22 mouse cellular contexts compared by ENCODE assay signal in the genomic region with DNA sequence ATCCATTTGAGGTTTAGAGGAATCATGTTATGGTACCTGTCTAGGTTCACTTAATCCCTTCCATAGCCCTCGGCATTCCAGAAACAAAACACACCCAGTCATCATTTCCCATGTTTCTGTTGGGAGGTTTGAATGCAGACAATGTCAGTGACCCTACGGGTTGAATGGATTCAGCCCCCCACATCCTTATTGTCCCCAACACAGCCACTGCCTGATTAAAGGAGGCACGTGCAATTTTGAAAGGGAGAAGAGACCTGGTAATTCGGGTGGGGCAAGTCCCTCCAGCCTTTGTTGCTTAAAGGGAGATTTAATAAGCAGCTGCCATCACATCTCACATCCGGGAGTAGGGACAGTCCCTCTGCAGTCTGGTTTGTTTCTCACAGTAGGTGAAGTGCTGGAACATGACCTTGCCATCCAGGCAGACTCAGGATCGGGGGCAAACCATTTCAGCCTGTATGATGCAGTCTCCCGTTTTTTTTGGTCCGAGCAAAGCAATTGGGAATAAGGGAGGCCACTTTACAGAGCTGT. TPM values are rescaled to one million over a fixed set of nuclear protein-coding genes. Genes with fewer than 3 reads are reported as not detected.
DNase-seq lines count a peak whose midpoint lies in the region; ATAC-seq and TF ChIP-seq lines count a peak whose summit lies in the region.
"Had no signal": no experiment of that assay in that cellular context is flagged by ENCODE, and none has a peak within 500 bp of the region (broad histone marks: within the 10 kb centered on the region; RNA-seq: fewer than 3 reads in every experiment).

No protein-coding gene starts in this region.

- H3K4me1 ChIP-seq in forebrain, embryonic 14.5 days (ENCODE audit: control insufficient read depth, insufficient read depth, low read length), result peaks cover 4% of the 10 kb centered on the region
- peaks cover 2% of the 10 kb centered on the region; the same call in 1 of the 2 replicates for H3K4me1 ChIP-seq in forebrain, postnatal 0 days (ENCODE audit: insufficient read depth)
- peaks cover 5 to 32% of the 10 kb centered on the region in 2 experiments for H3K4me1 ChIP-seq in CH12.LX (ENCODE audit: control insufficient read depth in 1 of 2, insufficient read depth in 2 of 2)
- H3K4me1 ChIP-seq: hindbrain, embryonic 12.5 days had no signal

- H3K4me2 ChIP-seq in forebrain, embryonic 14.5 days (ENCODE audit: low read length), result no peak overlapping the region
- H3K4me2 ChIP-seq in forebrain, postnatal 0 days (ENCODE audit: low read depth), result no peak overlapping the region
- peak overlapping the region; percentile 41 for H3K4me2 ChIP-seq in CH12.LX (ENCODE audit: insufficient read depth, low read depth, poor library complexity, severe bottlenecking)
- H3K4me2 ChIP-seq: embryonic facial prominence, embryonic 15.5 days; forebrain, embryonic 15.5 days; hindbrain, embryonic 12.5 days had no signal

- in situ Hi-C loops in CH12.LX (cut with MboI; ENCODE audit: low pct_ligation_motif_present, low pct_unique_long_range_greater_than_20kb, low sequenced_read_pairs), result no loop called here

- no peak for TF ChIP-seq RAD21 in CH12.LX (IDR thresholded peaks at IDR 0.05; ENCODE audit: low read depth, low read length)

- 0 out of 2 replicates have a peak overlapping the region, but pooled peaks have one; percentile 1 for H3K27ac ChIP-seq in forebrain, embryonic 14.5 days (ENCODE audit: low read depth, low read length)
- no peak overlapping the region for H3K27ac ChIP-seq in forebrain, postnatal 0 days (ENCODE audit: low read depth, low read length)
- no peak overlapping the region for H3K27ac ChIP-seq in CH12.LX (ENCODE audit: insufficient read depth, low read depth)
- H3K27ac ChIP-seq: embryonic facial prominence, embryonic 15.5 days; forebrain, embryonic 10.5 days; forebrain, embryonic 15.5 days; heart, embryonic 10.5 days; hindbrain, embryonic 12.5 days had no signal

- no peak overlapping the region for H3K4me3 ChIP-seq in forebrain, embryonic 14.5 days (ENCODE audit: low read depth, low read length)
- no peak overlapping the region for H3K4me3 ChIP-seq in forebrain, postnatal 0 days (ENCODE audit: low read depth, low read length)
- no peak overlapping the region for H3K4me3 ChIP-seq in CH12.LX (replicated peaks in 1 of 3; ENCODE audit: low read depth in 2 of 3, low read length in 2 of 3, poor library complexity in 1 of 3)
- H3K4me3 ChIP-seq: embryonic facial prominence, embryonic 15.5 days; erythroblast, embryonic 14.5 days; forebrain, embryonic 10.5 days; forebrain, embryonic 15.5 days; heart, embryonic 10.5 days; hindbrain, embryonic 12.5 days had no signal

- no peak for TF ChIP-seq CTCF in forebrain, postnatal 0 days (IDR thresholded peaks at IDR 0.05; ENCODE audit: low read depth)
- no peak for TF ChIP-seq CTCF in CH12.LX (conservative IDR thresholded peaks at IDR 0.05 in 1 of 2, IDR thresholded peaks at IDR 0.05 in 1 of 2; ENCODE audit: low read depth in 2 of 2, low read length in 2 of 2)

- ATAC-seq in forebrain, embryonic 14.5 days, result no peak
- no peak for ATAC-seq in forebrain, postnatal 0 days
- ATAC-seq in inflammation-experienced regulatory T-cells, adult 6 months, result peak; percentile 96
- ATAC-seq: forebrain, embryonic 15.5 days had no signal

- no peak overlapping the region for H3K9ac ChIP-seq in forebrain, embryonic 14.5 days (ENCODE audit: low read length)
- H3K9ac ChIP-seq in forebrain, postnatal 0 days, result no peak overlapping the region
- no peak overlapping the region for H3K9ac ChIP-seq in CH12.LX (ENCODE audit: insufficient read depth, low read depth)
- H3K9ac ChIP-seq: embryonic facial prominence, embryonic 15.5 days; forebrain, embryonic 15.5 days; hindbrain, embryonic 12.5 days had no signal

- TF ChIP-seq POLR2A in CH12.LX (IDR thresholded peaks at IDR 0.05; ENCODE audit: low read depth, low read length), result no peak

- no peaks in the 10 kb centered on the region for H3K79me2 ChIP-seq in CH12.LX (replicated peaks; ENCODE audit: control insufficient read depth, extremely low read depth, insufficient read depth, poor library complexity, severe bottlenecking)

- peaks cover 2% of the 10 kb centered on the region; the same call in 1 of the 2 replicates for H3K9me3 ChIP-seq in forebrain, embryonic 14.5 days (replicated peaks; ENCODE audit: control insufficient read depth, low read length)
- H3K9me3 ChIP-seq in forebrain, postnatal 0 days (ENCODE audit: low read length), result no peaks in the 10 kb centered on the region
- no peaks in the 10 kb centered on the region for H3K9me3 ChIP-seq in CH12.LX (replicated peaks; ENCODE audit: low read length)
- H3K9me3 ChIP-seq: embryonic facial prominence, embryonic 15.5 days; forebrain, embryonic 10.5 days; forebrain, embryonic 15.5 days; heart, embryonic 10.5 days had no signal

- TF ChIP-seq EP300 in CH12.LX (IDR thresholded peaks at IDR 0.05; ENCODE audit: low read length), result no peak

- WGBS in forebrain, embryonic 14.5 days, result 59% methylated on average over 8 of the region's 8 CpGs
- WGBS in forebrain, postnatal 0 days, result 52% methylated on average over 8 of the region's 8 CpGs

- no peaks in the 10 kb centered on the region for H3K36me3 ChIP-seq in forebrain, embryonic 14.5 days (ENCODE audit: control insufficient read depth, insufficient read depth, low read length)
- H3K36me3 ChIP-seq in forebrain, postnatal 0 days (ENCODE audit: insufficient read depth), result no peaks in the 10 kb centered on the region
- H3K36me3 ChIP-seq in CH12.LX (replicated peaks in 1 of 2; ENCODE audit: control insufficient read depth in 1 of 2, insufficient read depth in 1 of 2, low read length in 1 of 2), result no peaks in the 10 kb centered on the region
- H3K36me3 ChIP-seq: embryonic facial prominence, embryonic 15.5 days; forebrain, embryonic 10.5 days; forebrain, embryonic 15.5 days; heart, embryonic 10.5 days; hindbrain, embryonic 12.5 days had no signal

- dilution Hi-C loops in CH12.LX (cut with MboI; ENCODE audit: extremely low pct_ligation_motif_present, extremely low pct_unique_long_range_greater_than_20kb, low sequenced_read_pairs), result no loop called here

- no peak for DNase-seq in forebrain, embryonic 14.5 days (ENCODE audit: low spot score)
- DNase-seq in forebrain, postnatal 0 days, result no peak
- peak; percentile 58 for DNase-seq in A20 (ENCODE audit: low read depth, low spot score)
- peak; percentile 65 for DNase-seq in CH12.LX (ENCODE audit: extremely low read depth)
- DNase-seq in urinary bladder, postnatal 10 days (ENCODE audit: low spot score), result no peak
- DNase-seq in adrenal gland, postnatal 4 days (ENCODE audit: low spot score in 2 of 2), result no peak
- DNase-seq in lung, postnatal 25 days (ENCODE audit: low spot score), result no peak
- DNase-seq: cerebellum, adult 2 months; cerebellum, postnatal 10 days; gastrocnemius, postnatal 10 days; heart, adult 18-20 months; heart, postnatal 10 days; heart, postnatal 4 days had no signal

- no peaks in the 10 kb centered on the region for H3K27me3 ChIP-seq in forebrain, embryonic 14.5 days (replicated peaks; ENCODE audit: control insufficient read depth, insufficient read depth, low read length)
- no peaks in the 10 kb centered on the region for H3K27me3 ChIP-seq in forebrain, postnatal 0 days (ENCODE audit: insufficient read depth, low read length)
- peaks cover 2% of the 10 kb centered on the region for H3K27me3 ChIP-seq in CH12.LX (replicated peaks)
- H3K27me3 ChIP-seq: embryonic facial prominence, embryonic 15.5 days; forebrain, embryonic 15.5 days; hindbrain, embryonic 12.5 days had no signal

TF ChIP-seq in CH12.LX, 34 proteins besides CTCF, POLR2A, EP300 and RAD21:
- TF ChIP-seq TBP (conservative IDR thresholded peaks at IDR 0.05; ENCODE audit: low read depth, low read length) (no peak), BHLHE40 (IDR thresholded peaks at IDR 0.05; ENCODE audit: low read depth, low read length) (peak; percentile 84)

RNA-seq across cellular contexts. Expression of a gene that starts 18.9 kb away (rescaled TPM):
- 1.4 and 1.8 TPM in 2 replicates for polyA plus RNA-seq in forebrain, embryonic 14.5 days (2014; fragmentation: Nextera tagmentation; extraction: Ambion mirVana)
- 4.5 and 4.8 TPM in 2 replicates for total RNA-seq in forebrain, postnatal 0 days (2014; rRNA removed)
- polyA plus RNA-seq in forebrain, postnatal 0 days (2015; fragmentation: Nextera tagmentation; extraction: Ambion mirVana), result 3.2 and 4.7 TPM in 2 replicates
- total RNA-seq in CH12.LX (2012; rRNA removed) (not detected in 2 replicates), CH12.LX (2014; rRNA removed) (not detected in 2 replicates)
- not detected in 2 replicates for polyA plus RNA-seq in CH12.LX (2012; ENCODE audit: insufficient read length, low read depth)
- not detected for polyA plus RNA-seq in inflammation-experienced regulatory T-cells, adult 6 months (2017; shearing (Covaris generic))
- 1 to 10 TPM in 1 of 2 experiments, under 1 TPM in 1; 0.99 to 1.0 TPM for total RNA-seq in adrenal gland, postnatal 4 days (2021)
- total RNA-seq: heart, adult 18-20 months; heart, postnatal 10 days; heart, postnatal 4 days; MEL had no signal
- polyA plus RNA-seq: erythroblast, embryonic 14.5 days; forebrain, embryonic 10.5 days; heart, embryonic 14.5 days had no signal

Comparison
In these comparisons a context has a peak if more than half of its experiments do, and no peak if none do; other contexts are left out.
1. DNase-seq: peak in A20 (single experiment) and CH12.LX (single experiment); none in forebrain, embryonic 14.5 days (single experiment), forebrain, postnatal 0 days (single experiment), urinary bladder, postnatal 10 days (single experiment), adrenal gland, postnatal 4 days (0 of 2) and lung, postnatal 25 days (single experiment).